18 mouse cellular contexts compared by ENCODE assay signal in the genomic region with DNA sequence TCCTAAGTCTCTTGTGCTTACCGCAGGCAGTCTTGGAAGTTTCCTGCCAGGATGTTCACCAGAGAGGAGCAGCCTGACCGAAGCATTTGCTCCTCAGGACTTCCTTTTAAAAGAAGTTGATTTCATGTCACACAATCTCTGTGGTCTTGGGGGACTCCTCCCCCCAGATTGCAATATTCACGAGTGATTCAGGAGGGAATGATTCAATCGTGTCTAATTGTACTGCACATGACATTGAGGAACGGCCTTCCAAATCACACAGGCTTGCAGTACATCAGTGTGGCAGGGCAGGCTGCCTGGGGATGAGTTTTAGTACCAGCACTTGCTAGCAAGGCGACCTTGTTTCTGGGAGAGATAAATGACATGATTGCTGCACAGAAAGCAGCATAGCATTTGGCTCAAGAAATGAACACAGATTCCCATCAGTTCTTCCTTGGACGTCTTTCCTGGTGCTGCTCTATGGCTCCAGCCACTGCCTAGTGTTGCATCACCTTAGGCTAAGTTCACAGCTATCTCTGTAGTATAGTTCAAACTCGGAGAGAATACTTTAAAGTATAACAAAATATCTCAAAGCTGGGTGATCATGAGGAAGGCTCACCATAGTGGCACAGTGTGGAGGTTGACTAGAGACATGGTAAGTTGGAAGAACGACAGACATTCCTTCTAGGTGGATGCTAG.
DNase-seq lines count a peak whose midpoint lies in the region; ATAC-seq and TF ChIP-seq lines count a peak whose summit lies in the region.
"Had no signal": no experiment of that assay in that cellular context is flagged by ENCODE, and none has a peak within 500 bp of the region (broad histone marks: within the 10 kb centered on the region; RNA-seq: fewer than 3 reads in every experiment).

No protein-coding gene starts in this region.

- DNase-seq in liver, adult 2 months (ENCODE audit: extremely low read depth, low read depth, low spot score), result peak; percentile 66
- peak; percentile 59 for DNase-seq in 416B (ENCODE audit: low read depth)
- DNase-seq in adrenal gland, adult 2 months, result peak; percentile 85
- no peak for DNase-seq in urinary bladder, postnatal 36 days (ENCODE audit: low spot score in 2 of 2)
- DNase-seq in urinary bladder, adult 18-20 months (ENCODE audit: low spot score in 2 of 2), result no peak
- no peak for DNase-seq in layer of hippocampus, adult 11-12 months (ENCODE audit: low spot score)
- DNase-seq: heart, adult 18-20 months; right cerebral cortex, postnatal 4 days; thymus, adult 2 months had no signal

- peak overlapping the region; percentile 81 for H3K27ac ChIP-seq in liver, adult 2 months (replicated peaks; ENCODE audit: insufficient read depth, low read depth, low read length)
- no peak overlapping the region for H3K27ac ChIP-seq in liver, embryonic 12.5 days
- H3K27ac ChIP-seq: hindbrain, embryonic 14.5 days; left cerebral cortex, adult 2 months had no signal

- H3K27me3 ChIP-seq in liver, adult 2 months (ENCODE audit: control insufficient read depth, insufficient read depth, low read length), result no peaks in the 10 kb centered on the region
- H3K27me3 ChIP-seq in liver, embryonic 12.5 days (replicated peaks), result peaks cover 71% of the 10 kb centered on the region

- no peak overlapping the region for H3K4me2 ChIP-seq in liver, embryonic 12.5 days
- H3K4me2 ChIP-seq: hindbrain, embryonic 14.5 days had no signal

- no peaks in the 10 kb centered on the region for H3K9me3 ChIP-seq in liver, embryonic 12.5 days (replicated peaks)
- H3K9me3 ChIP-seq: G1E; megakaryocyte, embryonic 14.5 days had no signal

- ATAC-seq in liver, embryonic 12.5 days, result no peak
- ATAC-seq in common myeloid progenitor, adult 5-6 weeks (replicated peaks; ENCODE audit: low read depth, poor library complexity, severe bottlenecking), result peak; percentile 66
- ATAC-seq: forebrain, embryonic 14.5 days; intestine, postnatal 0 days; midbrain, embryonic 16.5 days had no signal

- no peak for TF ChIP-seq POLR2A in liver, adult 2 months (IDR thresholded peaks at IDR 0.05; ENCODE audit: extremely low read depth, insufficient read depth, low read length)

- H3K79me2 ChIP-seq in liver, adult 2 months (ENCODE audit: control insufficient read depth, insufficient read depth, low read length), result no peaks in the 10 kb centered on the region

- H3K4me3 ChIP-seq in liver, adult 2 months (ENCODE audit: insufficient read depth, low read depth, low read length), result no peak overlapping the region
- no peak overlapping the region for H3K4me3 ChIP-seq in liver, embryonic 12.5 days
- H3K4me3 ChIP-seq: left cerebral cortex, adult 2 months; megakaryocyte, embryonic 14.5 days had no signal

- 54% methylated on average over 9 of the region's 9 CpGs for WGBS in liver, adult 2 months
- 45% methylated on average over 9 of the region's 9 CpGs for WGBS in liver, embryonic 12.5 days (ENCODE audit: insufficient replicate concordance)

- H3K36me3 ChIP-seq in liver, adult 2 months (ENCODE audit: control insufficient read depth, insufficient read depth, low read length), result no peaks in the 10 kb centered on the region
- H3K36me3 ChIP-seq in liver, embryonic 12.5 days, result no peaks in the 10 kb centered on the region
- H3K36me3 ChIP-seq: G1E had no signal

- H3K9ac ChIP-seq in liver, adult 2 months (ENCODE audit: low read depth, low read length), result no peak overlapping the region
- H3K9ac ChIP-seq in liver, embryonic 12.5 days, result no peak overlapping the region
- H3K9ac ChIP-seq: hindbrain, embryonic 14.5 days had no signal

- H3K4me1 ChIP-seq in liver, adult 2 months (ENCODE audit: control insufficient read depth, insufficient read depth, low read length), result peaks cover 21% of the 10 kb centered on the region
- H3K4me1 ChIP-seq in liver, embryonic 12.5 days, result peaks cover 33% of the 10 kb centered on the region

- no peak for TF ChIP-seq CTCF in liver, adult 2 months (IDR thresholded peaks at IDR 0.05; ENCODE audit: low read depth, low read length)

Comparison
In these comparisons a context has a peak if more than half of its experiments do, and no peak if none do; other contexts are left out.
1. DNase-seq: peak in liver, adult 2 months (single experiment), 416B (single experiment) and adrenal gland, adult 2 months (single experiment); none in urinary bladder, postnatal 36 days (0 of 2), urinary bladder, adult 18-20 months (0 of 2) and layer of hippocampus, adult 11-12 months (single experiment).